Mouse (Mus musculus) gastrocnemius, adult 18-20 months (tissue): ENCODE results near the gene 1700017B05Rik. TPM values are rescaled to one million over a fixed set of nuclear protein-coding genes. Genes with fewer than 3 reads are reported as not detected.
"Not testable (repeated sequence)": the region's sequence is repeated elsewhere in the genome, so short reads cannot be mapped to it uniquely, and the experiment has no call there.

Experiments used
- DNase-seq: peaks from one replicate; pipeline ENCODE4 v3.0.0; 2021; ENCODE audit warnings: low spot score
- total RNA-seq, 2 experiments: library from RNA; stranded (reverse); gene quantifications; 2 replicates each; pipeline ENCODE4 v1.2.3; 2021

The 1700017B05Rik gene
- total RNA-seq, 2 experiments from 2014 or later: 2.9 to 4.0 TPM

DNA sequence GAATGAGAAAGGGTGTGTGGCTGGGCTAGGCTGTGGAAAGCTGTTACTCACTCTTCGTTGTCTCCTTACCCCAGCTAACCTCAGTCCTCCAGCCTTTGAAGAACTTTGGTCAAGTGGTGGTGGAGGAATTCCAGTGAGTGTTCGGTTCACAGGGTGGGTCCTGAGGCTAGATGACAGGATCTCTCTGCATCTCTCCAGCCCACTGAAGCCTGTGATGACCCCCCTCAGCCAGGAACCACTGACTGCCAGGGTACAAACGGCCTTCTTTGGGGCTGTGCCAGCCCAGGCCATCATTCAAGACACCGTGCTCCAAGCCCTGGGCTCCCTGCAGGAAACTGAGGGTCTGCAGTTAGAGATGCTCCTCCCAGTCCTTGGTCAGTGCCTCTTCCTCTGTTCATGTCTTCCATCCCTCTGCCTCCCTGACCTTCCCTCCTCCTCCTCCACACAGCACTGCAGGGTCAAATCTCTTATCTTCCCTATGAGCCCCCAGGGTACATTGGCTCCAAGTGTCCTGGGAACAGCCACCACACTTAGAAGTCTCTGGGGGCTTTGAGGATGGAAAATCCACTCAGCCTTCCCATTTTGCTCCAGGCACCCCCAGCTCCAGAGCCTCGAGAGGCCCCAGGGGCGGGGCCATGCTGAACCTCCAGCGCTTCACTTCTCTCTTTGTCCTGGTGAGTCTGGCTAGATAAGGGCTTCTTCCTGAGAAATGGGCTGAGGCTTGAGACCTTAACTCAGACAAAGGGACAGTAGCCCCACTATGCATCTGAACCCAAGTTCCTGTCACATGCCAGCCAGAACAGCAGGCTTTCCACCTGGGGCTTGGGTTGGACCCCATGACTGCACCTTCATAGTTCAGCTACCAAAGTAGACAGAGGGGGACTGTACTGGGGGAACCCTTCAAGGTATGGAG is 14.1 kb downstream of the 1700017B05Rik start:
- no peak for DNase-seq

DNA sequence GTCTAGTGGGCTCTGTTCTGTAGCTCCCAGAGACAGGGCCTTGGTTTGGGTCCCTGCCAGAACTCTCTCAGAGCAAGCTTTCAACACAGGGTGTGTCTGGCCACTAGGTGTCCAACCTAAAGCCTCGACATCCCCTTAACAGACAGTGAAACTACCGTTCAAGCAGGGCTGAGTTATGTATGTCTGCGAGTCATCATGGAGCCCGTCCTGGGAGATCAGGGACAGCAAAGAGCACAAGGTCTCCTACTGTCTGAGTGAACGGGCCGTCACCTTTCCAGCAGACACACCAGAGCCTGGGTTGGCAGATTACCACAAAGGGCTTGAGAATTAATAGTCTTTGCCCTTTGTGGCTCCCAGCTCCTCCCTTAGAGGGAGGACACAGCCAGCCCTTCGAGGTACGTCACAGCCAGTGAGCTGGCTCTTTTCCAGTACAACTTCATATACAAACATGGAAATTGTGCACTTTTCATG is 15.2 kb downstream of the 1700017B05Rik start:
- no peak for DNase-seq

DNA sequence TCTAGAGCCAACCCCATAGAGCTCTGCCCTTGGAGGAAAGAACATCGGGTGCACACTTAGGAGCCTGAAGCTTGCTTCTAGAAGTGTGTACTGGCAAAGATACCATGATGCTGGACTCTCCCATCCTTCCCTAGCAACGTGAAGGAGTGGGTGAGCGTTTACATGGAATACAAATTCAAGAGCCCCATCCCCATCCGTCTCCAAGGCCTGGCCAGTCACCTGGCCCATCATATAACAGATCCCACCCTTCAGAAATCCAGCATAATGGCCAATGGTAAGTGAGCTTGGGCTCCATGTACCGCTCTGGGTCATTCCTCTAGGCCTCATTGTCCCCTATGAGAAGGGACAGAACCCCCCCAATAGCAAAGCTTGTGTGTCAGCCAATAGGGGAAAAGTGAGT is 15.9 kb downstream of the 1700017B05Rik start:
- DNase-seq: no peak

DNA sequence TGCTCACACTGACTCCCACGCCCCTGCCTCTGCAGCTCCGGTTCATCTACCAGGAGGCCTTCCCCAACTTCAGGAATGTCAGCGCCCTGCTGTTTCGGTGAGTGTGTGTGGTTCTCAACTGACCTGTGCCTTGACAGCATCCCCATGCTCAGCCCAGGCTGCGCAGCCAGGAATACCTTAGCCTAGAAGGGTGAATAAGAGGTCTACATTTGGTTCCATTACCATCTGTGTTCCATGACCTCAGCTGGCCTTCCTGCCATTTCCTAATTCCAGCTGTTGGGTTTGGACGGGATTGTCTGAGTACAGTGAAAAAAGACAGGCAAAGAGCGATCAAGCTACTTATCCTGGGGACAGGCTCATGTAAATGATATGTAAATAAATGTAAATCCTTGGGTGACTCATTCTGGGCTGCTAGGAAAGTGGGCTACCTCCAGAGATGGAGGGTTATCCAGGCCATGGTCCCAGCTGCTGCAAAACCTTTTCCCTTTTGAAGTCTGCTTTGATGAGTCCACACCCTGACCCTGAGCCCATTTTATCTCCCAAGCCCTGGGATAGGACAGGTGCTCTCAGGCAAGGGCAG is 18.2 kb downstream of the 1700017B05Rik start:
- DNase-seq: no peak

DNA sequence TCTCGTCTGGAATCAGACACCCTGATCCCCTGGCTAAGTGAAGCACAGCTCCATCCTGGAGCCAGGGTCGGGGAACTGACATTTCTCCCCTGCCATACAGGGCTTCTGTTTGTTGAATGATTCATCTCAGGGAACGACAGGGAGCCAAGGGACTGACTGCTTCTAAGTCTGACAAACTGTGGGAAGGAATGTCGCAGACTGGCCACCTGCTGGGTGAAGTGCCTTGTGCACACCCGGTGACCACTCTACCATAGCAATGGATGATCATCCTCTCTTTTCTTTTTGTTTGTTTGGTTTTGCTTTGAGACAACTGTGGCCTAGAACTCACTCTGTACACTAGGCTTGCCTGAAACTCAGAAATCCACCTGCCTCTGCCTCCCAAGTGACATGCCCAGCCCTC is 19.5 kb downstream of the 1700017B05Rik start:
- no peak for DNase-seq

DNA sequence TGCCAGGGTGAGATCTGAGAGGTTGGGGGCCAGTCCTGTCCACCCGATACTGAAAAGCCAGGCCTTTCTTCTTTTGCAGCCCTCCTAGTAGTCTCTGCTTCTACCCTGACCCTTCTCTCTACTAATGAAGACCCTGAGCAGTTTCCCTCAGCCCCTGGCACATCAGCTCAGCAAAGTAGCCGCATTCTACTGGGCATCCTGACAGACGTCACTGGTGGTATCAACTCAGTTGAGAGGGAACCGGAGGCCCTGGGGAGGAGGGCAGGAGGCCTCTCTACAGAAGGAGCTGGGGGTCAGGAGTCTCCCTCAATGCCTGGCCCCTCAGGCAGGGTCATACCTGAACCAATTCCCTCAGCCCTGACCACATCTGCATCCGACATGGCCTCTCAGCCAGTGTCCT is 21.3 kb downstream of the 1700017B05Rik start:
- DNase-seq: no peak

DNA sequence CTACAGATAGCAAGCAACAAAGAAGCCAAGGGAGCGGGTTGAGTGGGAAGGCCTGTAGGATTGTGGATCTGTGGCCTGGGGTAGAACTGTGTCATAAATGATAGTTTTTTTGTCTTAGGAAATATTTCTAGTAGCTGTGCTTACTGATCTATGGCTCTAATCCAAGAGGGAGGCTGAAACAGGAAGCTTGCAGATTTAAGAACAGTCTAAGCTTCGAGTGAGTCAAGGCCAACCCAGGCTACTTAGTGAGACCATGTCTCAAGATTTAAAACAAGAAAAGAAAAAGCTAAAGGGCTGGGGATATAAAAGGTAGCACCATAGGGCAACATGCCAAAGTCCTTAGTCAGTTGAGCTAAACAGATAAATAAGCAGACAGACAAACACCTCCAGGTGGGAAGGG is 24.2 kb downstream of the 1700017B05Rik start:
- DNase-seq: no peak

DNA sequence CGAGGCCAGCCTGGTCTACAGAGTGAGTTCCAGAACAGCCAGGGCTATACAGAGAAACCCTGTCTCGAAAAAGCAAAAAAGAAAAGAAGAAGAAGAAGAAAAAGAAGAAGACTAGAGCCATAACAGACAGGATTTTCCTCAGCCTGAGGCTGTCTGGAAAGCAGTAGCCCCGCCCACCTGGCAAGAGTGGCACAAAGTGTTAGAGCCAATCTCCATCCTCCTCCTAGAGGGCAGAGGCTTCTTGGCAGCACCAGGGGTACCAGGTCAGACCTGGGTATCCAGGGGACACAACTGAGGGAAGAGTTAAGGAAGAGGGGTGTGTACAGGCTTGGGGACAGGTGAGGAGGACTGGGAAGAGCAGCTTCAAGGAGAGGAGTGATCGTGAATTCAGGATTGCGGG is 24.7 kb downstream of the 1700017B05Rik start:
- DNase-seq: no peak

DNA sequence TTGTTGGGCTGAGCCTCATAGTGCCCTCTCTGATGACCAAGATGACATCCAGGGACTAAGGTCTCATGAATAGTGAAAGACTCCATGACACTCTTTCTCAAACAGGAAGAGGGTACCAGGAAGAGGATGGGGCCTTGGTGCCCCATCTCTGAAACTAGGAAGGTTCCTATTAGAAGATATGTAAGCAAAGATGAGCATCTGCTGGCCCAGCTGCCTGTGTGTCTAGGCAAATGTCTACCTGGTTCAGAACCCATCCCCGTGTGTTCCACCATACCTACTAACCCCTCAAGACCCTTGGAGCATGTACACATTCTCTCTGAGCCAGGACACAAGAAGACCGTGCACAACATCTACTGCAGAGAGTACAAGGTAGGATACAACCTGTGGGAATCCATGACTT is 26.2 kb downstream of the 1700017B05Rik start, which contains the start of gene Trcg1:
Gene Trcg1 (plus strand): TSS at position 301 of the 400 bp plus-strand sequence.
- DNase-seq: no peak

DNA sequence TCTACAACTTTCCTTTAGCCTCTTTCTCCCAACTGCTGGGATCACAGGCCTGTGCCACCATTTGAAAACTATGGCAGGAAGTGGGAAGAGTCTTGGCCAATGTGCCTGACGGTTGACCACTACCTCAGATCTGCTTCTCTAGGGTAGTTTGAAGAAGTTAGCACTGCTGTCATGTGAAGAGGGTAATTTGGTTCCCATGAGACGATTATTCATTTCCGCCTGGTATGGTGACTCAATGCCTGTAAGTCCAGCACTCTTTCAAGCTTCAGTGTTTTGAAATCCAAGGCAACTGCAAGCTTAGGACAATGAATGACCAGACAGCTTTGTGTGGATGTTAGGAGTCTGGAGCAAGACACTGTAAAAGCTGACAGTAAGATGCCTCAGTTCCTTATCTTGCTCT is 28.6 kb downstream of the 1700017B05Rik start:
- DNase-seq: no peak

DNA sequence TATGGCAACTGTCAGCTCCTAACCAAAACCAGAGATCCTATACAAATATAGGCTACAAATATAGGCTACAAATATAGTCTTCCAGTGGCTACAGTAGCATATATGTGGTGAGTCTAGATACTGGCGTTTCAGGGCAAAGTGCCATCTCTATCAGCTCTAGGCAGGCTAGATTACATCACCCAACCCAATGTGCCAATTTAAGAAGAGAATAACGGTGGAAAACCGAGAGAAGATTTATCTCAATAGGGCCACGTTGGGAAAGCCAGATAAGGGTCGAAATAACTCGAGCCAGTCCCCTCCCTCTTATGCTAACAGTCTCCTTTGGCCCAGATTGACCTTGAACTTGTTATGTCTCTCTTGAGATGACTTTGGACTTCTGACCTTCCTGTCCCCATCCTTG is 29.3 kb downstream of the 1700017B05Rik start:
- DNase-seq: no peak

DNA sequence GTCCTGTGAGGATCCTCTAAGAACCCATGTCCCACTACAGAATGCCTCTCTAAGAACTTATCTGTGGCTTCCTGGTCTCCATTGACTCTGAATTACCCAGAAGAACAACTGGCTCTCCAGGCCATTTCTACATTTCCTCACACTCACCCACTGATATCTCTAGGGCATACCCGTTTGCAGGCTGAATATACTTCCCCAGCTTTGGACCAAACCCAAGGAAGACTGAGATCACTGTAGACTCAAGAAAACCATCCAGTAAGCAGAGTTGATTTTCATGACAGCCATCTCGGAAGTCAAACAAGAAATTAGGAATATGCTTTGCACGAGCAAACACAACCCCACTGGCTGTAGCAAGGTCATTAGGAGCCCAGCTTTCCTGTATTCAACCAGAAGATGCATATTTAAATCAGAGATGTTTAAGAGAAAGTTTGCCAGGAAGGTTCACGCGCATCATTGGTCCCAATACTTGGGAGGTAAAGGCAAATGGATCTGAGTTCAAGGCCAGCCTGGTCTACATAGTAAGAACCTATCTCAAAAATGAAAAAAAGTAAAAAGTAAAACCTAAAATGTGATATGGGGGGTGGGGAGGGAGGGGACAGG is 30.0 kb downstream of the 1700017B05Rik start:
- DNase-seq: no peak

DNA sequence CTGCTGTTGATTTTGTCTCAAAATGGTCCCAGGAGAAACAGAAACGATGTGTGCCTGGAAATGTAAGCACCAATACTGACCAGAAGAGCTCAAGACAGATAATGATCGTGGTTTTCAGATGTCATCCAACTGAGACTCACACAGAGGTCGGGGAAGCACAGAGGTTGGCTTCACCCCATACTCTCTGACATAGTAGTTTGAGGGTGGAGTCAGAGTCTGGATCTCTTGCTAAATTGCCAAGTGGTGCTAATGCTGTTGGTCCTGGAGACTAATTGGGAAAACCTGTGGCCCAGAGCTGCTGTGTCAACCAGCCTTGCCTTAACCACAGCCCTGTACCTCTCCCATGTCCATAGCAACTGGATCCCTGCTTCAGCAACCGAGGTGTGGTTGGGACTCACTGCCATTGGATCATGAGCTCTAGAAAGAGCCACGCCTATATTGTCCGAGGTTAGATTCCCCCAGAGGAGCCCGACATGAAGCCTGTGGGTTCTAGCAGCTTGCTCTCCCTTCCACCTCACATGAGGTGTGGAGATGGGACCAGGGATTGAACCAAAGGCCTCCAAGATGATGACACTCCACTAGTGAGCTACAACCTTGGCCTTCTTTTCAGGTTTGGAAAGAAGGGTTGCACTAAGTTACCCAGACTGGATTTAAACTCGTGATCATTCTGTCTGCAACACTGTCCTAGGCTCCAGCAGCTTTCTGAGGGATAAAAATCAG is 30.7 kb downstream of the 1700017B05Rik start:
- DNase-seq: no peak

DNA sequence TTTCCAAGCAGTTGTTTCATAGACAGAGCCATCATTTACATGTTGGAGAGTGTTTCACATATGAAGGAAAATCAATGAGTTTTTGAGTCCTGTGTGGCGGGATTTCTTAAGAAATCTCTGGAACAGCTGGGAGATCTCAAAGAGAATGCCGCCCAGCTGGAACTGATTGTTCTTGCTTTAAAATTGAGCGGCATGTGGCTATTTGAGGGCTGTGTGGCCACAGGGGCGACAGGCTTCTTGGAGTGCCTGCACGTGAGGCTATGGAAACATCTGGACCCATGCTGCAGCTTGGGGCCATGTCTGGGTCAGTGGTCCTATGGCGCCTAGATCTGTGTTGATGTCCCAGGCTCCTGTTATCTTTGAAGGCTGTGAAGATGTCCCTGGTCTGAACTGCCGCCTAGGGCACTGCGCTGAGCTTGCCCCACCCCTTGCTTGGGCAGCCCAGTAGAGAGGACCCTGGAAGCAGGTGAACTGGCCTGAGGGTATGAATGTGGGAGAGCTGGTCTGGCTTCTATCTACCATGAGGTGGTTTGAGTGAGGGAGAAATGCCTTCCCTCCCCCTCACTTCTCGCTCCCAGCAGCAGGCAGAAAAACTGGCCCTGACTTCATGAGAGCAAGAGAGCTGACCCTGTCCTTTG is 32.1 kb downstream of the 1700017B05Rik start:
- DNase-seq: no peak

DNA sequence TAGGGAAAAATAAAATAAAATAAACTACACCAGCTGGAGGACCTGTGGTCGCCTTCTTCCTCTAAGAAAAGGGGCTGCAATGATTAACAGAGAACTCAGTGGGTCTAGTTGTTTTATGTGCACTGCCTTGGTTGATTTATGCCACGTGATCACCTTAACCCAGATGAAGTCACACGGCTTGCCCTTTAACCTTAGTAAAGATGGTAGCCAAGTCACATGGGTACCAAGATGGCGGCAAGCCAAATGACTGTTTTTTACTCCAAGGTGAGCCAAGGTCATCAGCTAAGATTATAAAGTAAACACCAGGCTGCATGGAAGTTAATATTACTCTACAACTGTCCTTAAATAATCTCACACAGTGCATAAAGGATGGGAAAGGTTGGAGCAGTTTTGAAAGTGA is 32.7 kb downstream of the 1700017B05Rik start:
- DNase-seq: no peak

DNA sequence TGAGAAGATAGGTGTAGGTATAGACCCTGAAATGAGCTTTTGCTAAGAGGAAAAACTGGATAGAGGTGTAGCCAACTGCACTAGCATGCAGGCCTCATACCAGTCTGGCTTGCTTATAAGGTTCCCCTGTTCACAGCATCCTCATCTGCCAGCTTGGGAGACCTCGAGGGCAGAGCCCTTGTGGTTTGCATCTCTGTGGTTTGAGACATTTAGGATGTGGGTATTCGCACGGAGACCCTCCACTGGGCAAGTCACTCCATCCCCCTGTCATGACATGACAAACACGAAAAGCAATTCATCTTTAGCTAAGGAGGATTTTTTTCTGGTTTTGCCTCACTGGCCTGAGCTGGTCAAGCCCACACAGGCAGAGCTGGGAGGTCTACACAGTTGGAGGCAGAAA is 34.2 kb downstream of the 1700017B05Rik start:
- no peak for DNase-seq

DNA sequence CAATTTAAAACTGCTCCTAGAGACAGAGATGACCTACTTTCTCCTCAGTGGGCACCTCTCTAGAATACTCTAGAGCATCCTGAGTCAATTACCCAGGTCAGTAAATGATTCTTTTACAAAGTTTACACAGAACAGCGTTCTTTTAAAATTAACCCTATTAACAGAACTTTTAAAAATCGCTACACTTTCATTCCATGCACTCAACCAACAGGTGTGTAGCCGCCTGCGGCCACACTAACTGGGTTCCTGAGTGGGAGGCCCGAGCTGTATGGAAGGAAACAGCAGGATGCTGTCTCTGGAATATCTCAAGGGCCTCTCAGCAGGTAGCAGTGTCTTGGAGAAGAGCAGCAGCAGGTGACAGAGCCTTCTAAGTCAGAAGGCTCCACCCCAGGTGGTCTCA is 35.2 kb downstream of the 1700017B05Rik start:
- no peak for DNase-seq

DNA sequence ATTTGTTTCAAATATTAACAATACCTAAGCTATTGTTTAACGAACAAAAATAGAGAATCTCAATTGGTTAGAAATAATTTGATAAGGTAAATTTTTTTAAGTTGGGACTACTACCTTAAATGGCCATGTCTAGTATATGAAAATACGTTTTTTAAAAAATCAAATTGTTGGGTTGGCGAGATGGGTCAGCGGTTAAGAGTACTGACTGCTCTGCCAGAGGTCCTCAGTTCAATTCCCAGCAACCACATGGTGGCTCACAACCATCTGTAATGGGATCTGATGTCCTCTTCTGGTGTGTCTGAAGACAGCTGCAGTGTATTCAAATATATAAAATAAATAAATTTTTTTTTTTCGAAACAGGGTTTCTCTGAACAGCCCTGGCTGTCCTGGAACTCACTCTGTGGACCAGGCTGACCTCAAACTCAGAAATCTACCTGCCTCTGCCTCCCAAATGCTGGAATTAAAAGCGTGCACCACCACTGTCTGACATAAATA is 35.7 kb downstream of the 1700017B05Rik start:
- DNase-seq: not testable (repeated sequence)

DNA sequence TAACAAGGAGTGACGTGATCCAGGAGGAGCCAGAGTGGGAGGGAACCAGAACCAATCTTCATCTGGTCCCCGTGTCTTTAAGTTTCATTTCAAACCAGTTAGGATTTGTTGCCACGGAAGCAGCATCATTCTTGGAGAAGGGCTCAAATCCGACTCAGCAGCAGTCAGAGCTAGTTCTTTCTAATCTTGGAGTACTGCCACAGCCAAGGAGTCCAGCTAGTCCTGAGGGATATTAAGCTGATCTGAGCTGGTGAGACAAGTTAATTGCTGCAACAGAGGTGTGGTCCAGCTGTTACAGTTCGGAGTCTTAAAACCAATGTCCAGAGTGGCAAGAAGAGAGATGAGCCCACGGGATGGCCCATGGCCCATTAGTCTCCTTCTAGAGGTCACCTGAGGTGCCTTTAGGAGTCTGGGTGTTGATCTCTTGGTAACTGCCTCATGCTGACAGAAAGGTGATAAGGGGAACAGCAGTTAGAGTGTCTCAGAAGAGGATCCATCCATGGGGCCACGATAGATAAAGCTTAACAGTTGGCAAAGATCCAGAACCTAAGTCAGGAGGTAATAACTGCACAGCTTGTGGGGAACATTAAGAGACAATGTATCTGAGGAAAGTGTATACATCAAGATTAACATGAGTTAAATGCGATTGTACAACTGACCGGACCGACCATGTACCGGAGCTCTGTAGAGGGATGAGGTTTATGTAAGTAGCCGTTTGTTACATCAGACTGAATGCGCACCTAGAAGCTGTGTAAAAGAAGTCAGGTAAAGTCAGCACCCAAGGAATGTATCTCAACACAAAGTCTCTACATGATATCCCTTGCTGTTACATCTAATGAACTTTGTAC is 36.4 kb downstream of the 1700017B05Rik start:
- DNase-seq: no peak

DNA sequence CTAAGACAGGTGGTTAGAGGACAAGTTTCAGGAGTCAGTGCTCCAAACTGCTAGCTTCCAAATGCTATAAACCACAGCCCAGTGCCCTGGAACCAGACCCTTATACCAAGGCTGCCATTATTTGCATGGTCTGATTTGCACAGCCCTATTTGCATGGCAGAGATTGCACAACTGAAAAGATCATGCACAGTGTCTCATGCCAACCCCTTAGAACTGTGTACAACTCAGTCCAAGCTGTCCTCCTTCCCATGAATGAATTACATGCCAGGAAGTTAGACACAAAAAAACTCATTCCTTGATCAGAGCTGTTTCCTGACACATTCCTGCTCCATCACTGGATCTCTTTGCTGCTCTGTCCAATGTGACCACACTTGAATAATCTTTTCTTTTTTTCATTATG is 39.1 kb downstream of the 1700017B05Rik start:
- no peak for DNase-seq
